Mouse (Mus musculus) E14TG2a.4 (cell line): ENCODE measurements around the gene Lce3d.

Experiments used
- CTCF ChIP-seq: conservative IDR thresholded peaks from 2 replicates; pipeline ENCODE4 v1.5.1; 2014; ENCODE audit warnings: low read length
- NANOG ChIP-seq: IDR thresholded peaks from 2 replicates; pipeline ENCODE4 v1.6.1; 2014; ENCODE audit warnings: borderline replicate concordance, low read length, mixed read lengths

- TF ChIP-seq CTCF (no peak), NANOG (no peak)
Observed at GRCm38 (mm10) chr3:92957090-92957489, at the start of gene Lce3d.
